Mouse (Mus musculus): ENCODE measurements at regions not wholly inside any gene's neighbourhood (a gene's known extent, or its start where the extent isn't known, plus 50 kb on each side); places are given as distances from the start of the nearest gene placed in this dataset.

- ATAC-seq (replicated peaks; ENCODE audit: low FRiP score, low TSS enrichment, low read depth): no peak
Measured at GRCm38 (mm10) chr15:56865879-56866278, 611.5 kb downstream of the Slc22a22 start.

GRCm38 (mm10) chr15:56865035-56865804 lies 612.2 kb downstream of the Slc22a22 start:
- Histone ChIP-seq H3K4me1 (replicated peaks; ENCODE audit: control insufficient read depth, insufficient read depth, low read length) (no peaks in the 10 kb centered on the region), H3K27ac (ENCODE audit: low read depth) (no peak overlapping the region), H3K9ac (ENCODE audit: low read length) (no peak overlapping the region), H3K27me3 (replicated peaks; ENCODE audit: control insufficient read depth, insufficient read depth, low read length) (no peaks in the 10 kb centered on the region), H3K4me2 (ENCODE audit: low read length) (no peak overlapping the region), H3K4me3 (ENCODE audit: low read depth, low read length) (no peak overlapping the region), H3K9me3 (ENCODE audit: control insufficient read depth, low read length) (no peaks in the 10 kb centered on the region), H3K36me3 (ENCODE audit: control insufficient read depth, insufficient read depth, low read length) (no peaks in the 10 kb centered on the region)
- no peak for DNase-seq (ENCODE audit: low spot score)
- no peak for ATAC-seq (replicated peaks; ENCODE audit: low FRiP score, low TSS enrichment, low read depth)
- 40% methylated on average over 4 of the region's 4 CpGs for WGBS

More at GRCm38 (mm10) chr15:56865879-56866278, 611.5 kb downstream of the Slc22a22 start:
- H3K27me3 ChIP-seq (replicated peaks; ENCODE audit: control insufficient read depth, insufficient read depth, low read length): no peaks in the 10 kb centered on the region
- no peak overlapping the region for H3K9ac ChIP-seq (ENCODE audit: low read length)
- H3K4me3 ChIP-seq (ENCODE audit: low read depth, low read length): no peak overlapping the region
- no peaks in the 10 kb centered on the region for H3K9me3 ChIP-seq (ENCODE audit: control insufficient read depth, low read length)
- no peaks in the 10 kb centered on the region for H3K4me1 ChIP-seq (replicated peaks; ENCODE audit: control insufficient read depth, insufficient read depth, low read length)
- DNase-seq (ENCODE audit: low spot score): no peak
- H3K27ac ChIP-seq (ENCODE audit: low read depth): no peak overlapping the region
- H3K4me2 ChIP-seq (ENCODE audit: low read length): no peak overlapping the region
- 62% methylated on average over 6 of the region's 6 CpGs for whole genome bisulfite sequencing
- H3K36me3 ChIP-seq (ENCODE audit: control insufficient read depth, insufficient read depth, low read length): no peaks in the 10 kb centered on the region

GRCm38 (mm10) chr15:56858627-56859334 lies 618.6 kb downstream of the Slc22a22 start:
- ATAC-seq (replicated peaks; ENCODE audit: low FRiP score, low TSS enrichment, low read depth): no peak
- no peaks in the 10 kb centered on the region for H3K9me3 ChIP-seq (ENCODE audit: control insufficient read depth, low read length)
- no peaks in the 10 kb centered on the region for H3K36me3 ChIP-seq (ENCODE audit: control insufficient read depth, insufficient read depth, low read length)
- H3K4me2 ChIP-seq (ENCODE audit: low read length): no peak overlapping the region
- no peak overlapping the region for H3K4me3 ChIP-seq (ENCODE audit: low read depth, low read length)
- H3K9ac ChIP-seq (ENCODE audit: low read length): no peak overlapping the region
- no peaks in the 10 kb centered on the region for H3K27me3 ChIP-seq (replicated peaks; ENCODE audit: control insufficient read depth, insufficient read depth, low read length)
- WGBS: 58% methylated on average over 4 of the region's 4 CpGs
- H3K27ac ChIP-seq (ENCODE audit: low read depth): no peak overlapping the region
- DNase-seq (ENCODE audit: low spot score): no peak
- H3K4me1 ChIP-seq (replicated peaks; ENCODE audit: control insufficient read depth, insufficient read depth, low read length): no peaks in the 10 kb centered on the region

- no peaks in the 10 kb centered on the region for H3K36me3 ChIP-seq (ENCODE audit: control insufficient read depth, insufficient read depth, low read length)
- no peak overlapping the region for H3K27ac ChIP-seq (ENCODE audit: low read depth)
- H3K27me3 ChIP-seq (replicated peaks; ENCODE audit: control insufficient read depth, insufficient read depth, low read length): no peaks in the 10 kb centered on the region
- no peak overlapping the region for H3K4me2 ChIP-seq (ENCODE audit: low read length)
- H3K9me3 ChIP-seq (ENCODE audit: control insufficient read depth, low read length): no peaks in the 10 kb centered on the region
- H3K4me1 ChIP-seq (replicated peaks; ENCODE audit: control insufficient read depth, insufficient read depth, low read length): no peaks in the 10 kb centered on the region
- no peak for DNase-seq (ENCODE audit: low spot score)
- no peak for ATAC-seq (replicated peaks; ENCODE audit: low FRiP score, low TSS enrichment, low read depth)
- no peak overlapping the region for H3K9ac ChIP-seq (ENCODE audit: low read length)
- WGBS: 11% methylated on average over 3 of the region's 3 CpGs
- H3K4me3 ChIP-seq (ENCODE audit: low read depth, low read length): no peak overlapping the region
Measured at GRCm38 (mm10) chr15:56858134-56858533, 619.3 kb downstream of the Slc22a22 start.

GRCm38 (mm10) chr15:56856057-56856456 lies 621.4 kb downstream of the Slc22a22 start:
- Histone ChIP-seq H3K4me1 (replicated peaks; ENCODE audit: control insufficient read depth, insufficient read depth, low read length) (no peaks in the 10 kb centered on the region), H3K27me3 (replicated peaks; ENCODE audit: control insufficient read depth, insufficient read depth, low read length) (no peaks in the 10 kb centered on the region), H3K9ac (ENCODE audit: low read length) (no peak overlapping the region), H3K27ac (ENCODE audit: low read depth) (no peak overlapping the region), H3K36me3 (ENCODE audit: control insufficient read depth, insufficient read depth, low read length) (no peaks in the 10 kb centered on the region), H3K4me3 (ENCODE audit: low read depth, low read length) (no peak overlapping the region), H3K4me2 (ENCODE audit: low read length) (no peak overlapping the region), H3K9me3 (ENCODE audit: control insufficient read depth, low read length) (no peaks in the 10 kb centered on the region)
- WGBS: 20% methylated on average over 2 of the region's 2 CpGs
- ATAC-seq (replicated peaks; ENCODE audit: low FRiP score, low TSS enrichment, low read depth) (no peak), DNase-seq (ENCODE audit: low spot score) (peak; percentile 74)

GRCm38 (mm10) chr15:56853106-56853505 lies 624.3 kb downstream of the Slc22a22 start:
- no peaks in the 10 kb centered on the region for H3K9me3 ChIP-seq (ENCODE audit: control insufficient read depth, low read length)
- DNase-seq (ENCODE audit: low spot score): no peak
- WGBS: 71% methylated on average over 5 of the region's 5 CpGs
- H3K27me3 ChIP-seq (replicated peaks; ENCODE audit: control insufficient read depth, insufficient read depth, low read length): no peaks in the 10 kb centered on the region
- H3K9ac ChIP-seq (ENCODE audit: low read length): no peak overlapping the region
- H3K4me3 ChIP-seq (ENCODE audit: low read depth, low read length): no peak overlapping the region
- H3K36me3 ChIP-seq (ENCODE audit: control insufficient read depth, insufficient read depth, low read length): no peaks in the 10 kb centered on the region
- no peaks in the 10 kb centered on the region for H3K4me1 ChIP-seq (replicated peaks; ENCODE audit: control insufficient read depth, insufficient read depth, low read length)
- no peak overlapping the region for H3K27ac ChIP-seq (ENCODE audit: low read depth)
- ATAC-seq (replicated peaks; ENCODE audit: low FRiP score, low TSS enrichment, low read depth): no peak
- no peak overlapping the region for H3K4me2 ChIP-seq (ENCODE audit: low read length)

GRCm38 (mm10) chr15:56847469-56848128 lies 629.8 kb downstream of the Slc22a22 start:
- no peak for ATAC-seq (replicated peaks; ENCODE audit: low FRiP score, low TSS enrichment, low read depth)
- H3K9ac ChIP-seq (ENCODE audit: low read length): no peak overlapping the region
- H3K9me3 ChIP-seq (ENCODE audit: control insufficient read depth, low read length): no peaks in the 10 kb centered on the region
- H3K4me1 ChIP-seq (replicated peaks; ENCODE audit: control insufficient read depth, insufficient read depth, low read length): no peaks in the 10 kb centered on the region
- H3K36me3 ChIP-seq (ENCODE audit: control insufficient read depth, insufficient read depth, low read length): no peaks in the 10 kb centered on the region
- no peak overlapping the region for H3K4me2 ChIP-seq (ENCODE audit: low read length)
- no peak overlapping the region for H3K27ac ChIP-seq (ENCODE audit: low read depth)
- 76% methylated on average over 6 of the region's 6 CpGs for WGBS
- H3K27me3 ChIP-seq (replicated peaks; ENCODE audit: control insufficient read depth, insufficient read depth, low read length): no peaks in the 10 kb centered on the region
- no peak for DNase-seq (ENCODE audit: low spot score)
- H3K4me3 ChIP-seq (ENCODE audit: low read depth, low read length): no peak overlapping the region

- H3K4me2 ChIP-seq (ENCODE audit: low read length): no peak overlapping the region
- H3K4me3 ChIP-seq (ENCODE audit: low read depth, low read length): no peak overlapping the region
- H3K36me3 ChIP-seq (ENCODE audit: control insufficient read depth, insufficient read depth, low read length): no peaks in the 10 kb centered on the region
- no peak for ATAC-seq (replicated peaks; ENCODE audit: low FRiP score, low TSS enrichment, low read depth)
- no peak overlapping the region for H3K27ac ChIP-seq (ENCODE audit: low read depth)
- H3K4me1 ChIP-seq (replicated peaks; ENCODE audit: control insufficient read depth, insufficient read depth, low read length): no peaks in the 10 kb centered on the region
- DNase-seq (ENCODE audit: low spot score): no peak
- H3K9me3 ChIP-seq (ENCODE audit: control insufficient read depth, low read length): no peaks in the 10 kb centered on the region
- no peaks in the 10 kb centered on the region for H3K27me3 ChIP-seq (replicated peaks; ENCODE audit: control insufficient read depth, insufficient read depth, low read length)
- no peak overlapping the region for H3K9ac ChIP-seq (ENCODE audit: low read length)
- WGBS: 48% methylated on average over 1 of the region's 1 CpGs
Measured at GRCm38 (mm10) chr15:56844574-56844973, 632.9 kb downstream of the Slc22a22 start.

Measured in intestine, embryonic 14.5 days (tissue).